Mouse (Mus musculus) bone marrow macrophage, adult 2 months (primary cell): ENCODE results near the gene Pnp2. TPM values are rescaled to one million over a fixed set of nuclear protein-coding genes. Genes with fewer than 3 reads are reported as not detected.

Source experiments
- H3K27ac ChIP-seq: 2 replicates; pipeline ENCODE4 v1.5.1; 2012; ENCODE audit warnings: low read depth, low read length; ENCODE audit not compliant: insufficient read depth
- H3K4me1 ChIP-seq: 2 replicates; pipeline ENCODE4 v1.6.1; 2012; ENCODE audit warnings: low read length; ENCODE audit not compliant: control insufficient read depth, insufficient read depth
- H3K4me3 ChIP-seq: 2 replicates; pipeline ENCODE4 v1.5.1; 2012; ENCODE audit warnings: mild to moderate bottlenecking, low read length, moderate library complexity; ENCODE audit not compliant: insufficient read depth
- CTCF ChIP-seq: IDR thresholded peaks from 2 replicates; pipeline ENCODE4 v1.5.1; 2012; ENCODE audit warnings: low read depth, mild to moderate bottlenecking, low read length, moderate library complexity
- POLR2A ChIP-seq: IDR thresholded peaks from 2 replicates; pipeline ENCODE4 v1.6.1; 2012; ENCODE audit warnings: mild to moderate bottlenecking, low read depth, low read length, borderline replicate concordance
- polyA plus RNA-seq: library from polyadenylated mRNA; stranded (reverse); fragments of >200 nt; gene quantifications from 2 replicates; pipeline ENCODE4 v1.2.4, GENCODE M21; 2012; ENCODE audit not compliant: missing spikeins, insufficient read depth, insufficient read length

Pnp2 gene
- polyA plus RNA-seq, 1 experiment, result 4.5 TPM

DNA sequence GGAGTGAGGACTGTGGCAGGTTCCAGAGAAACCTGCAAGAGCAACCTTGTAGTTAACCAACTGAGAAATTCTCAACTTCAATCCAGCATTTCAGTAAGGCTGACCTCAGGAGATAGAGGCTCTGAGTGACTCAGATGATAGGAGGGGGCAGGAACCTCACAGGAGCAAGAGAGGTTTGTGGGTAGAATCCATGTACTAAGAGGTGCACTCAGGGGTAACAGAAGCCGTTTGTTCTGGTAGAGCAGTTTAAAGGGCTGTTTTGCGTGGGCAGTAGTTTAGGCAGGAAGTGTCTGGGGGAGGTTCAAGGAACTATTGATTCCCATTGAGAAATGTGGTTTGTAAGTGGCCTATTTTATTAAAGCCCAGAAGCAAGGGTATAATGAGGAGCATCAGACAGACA is 25.4 kb downstream of the Pnp2 start:
- no peak overlapping the region for H3K27ac ChIP-seq
- no peak overlapping the region for H3K4me3 ChIP-seq
- TF ChIP-seq POLR2A (no peak), CTCF (no peak)
- H3K4me1 ChIP-seq, result peaks cover 8% of the 10 kb centered on the region

DNA sequence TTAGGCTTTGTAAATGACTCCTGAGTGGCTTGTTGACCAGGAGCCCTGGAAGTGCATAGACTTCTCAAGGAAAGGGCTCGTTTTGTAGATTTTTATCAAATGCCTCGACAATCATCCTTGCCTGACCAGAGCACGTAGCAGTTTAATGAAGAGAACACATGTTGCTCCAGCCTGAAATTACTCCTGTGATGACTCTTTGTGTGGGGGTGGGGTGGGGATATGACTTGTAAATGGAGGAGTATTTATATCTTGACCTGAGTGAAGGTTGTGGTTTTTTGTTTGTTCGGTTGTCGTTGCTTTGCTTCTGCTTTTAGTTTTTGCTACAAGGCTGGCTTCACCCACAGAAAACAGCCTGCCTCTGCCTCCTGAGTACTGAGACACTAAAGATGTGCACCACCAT is 26.0 kb downstream of the Pnp2 start:
- peaks cover 8% of the 10 kb centered on the region for H3K4me1 ChIP-seq
- no peak overlapping the region for H3K4me3 ChIP-seq
- TF ChIP-seq POLR2A (no peak), CTCF (no peak)
- H3K27ac ChIP-seq, result no peak overlapping the region

DNA sequence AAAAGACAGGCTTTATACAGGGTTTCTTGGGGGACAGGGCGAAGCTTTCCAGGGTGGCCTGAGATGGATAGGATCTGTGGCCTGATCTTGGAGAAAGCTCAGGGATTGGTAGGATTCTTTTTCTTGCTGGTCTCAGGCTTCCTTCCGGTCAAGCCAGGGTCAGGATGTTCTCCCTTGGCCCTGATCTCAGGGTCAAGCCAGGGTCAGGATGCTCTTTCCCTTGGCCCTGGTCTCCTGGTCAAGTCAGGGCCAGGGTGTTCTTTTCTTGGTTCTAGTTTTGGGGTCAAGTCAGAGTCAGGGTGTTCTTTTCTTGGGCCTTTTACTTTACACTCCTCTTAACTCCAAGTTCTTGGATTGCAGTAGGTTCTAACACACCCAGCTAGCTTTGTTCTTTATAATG is 31.9 kb downstream of the Pnp2 start:
- H3K4me3 ChIP-seq, result no peak overlapping the region
- TF ChIP-seq POLR2A, result no peak
- TF ChIP-seq CTCF, result no peak
- H3K4me1 ChIP-seq, result peaks cover 2% of the 10 kb centered on the region; the same call in 1 of the 2 replicates
- H3K27ac ChIP-seq, result no peak overlapping the region

DNA sequence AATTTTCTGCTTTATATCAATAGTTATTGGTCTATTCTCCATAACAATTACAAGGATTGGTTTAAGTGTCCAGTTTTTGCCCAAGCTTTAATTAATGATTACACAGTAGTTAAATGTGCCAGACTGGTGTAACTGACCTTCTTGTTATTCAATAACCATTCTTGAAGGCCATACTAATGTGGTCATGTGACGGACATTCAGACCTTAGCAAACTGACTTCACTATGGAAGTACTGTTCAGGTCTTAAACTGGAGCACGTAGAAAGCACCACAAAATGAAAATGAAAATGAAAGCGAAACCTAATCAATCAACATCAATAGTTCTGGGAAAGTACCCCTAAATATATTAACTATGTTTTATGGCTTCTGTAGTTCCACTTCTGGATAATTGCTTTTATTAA is 35.2 kb downstream of the Pnp2 start:
- H3K4me1 ChIP-seq, result peaks cover 2% of the 10 kb centered on the region; the same call in 1 of the 2 replicates
- H3K4me3 ChIP-seq, result no peak overlapping the region
- no peak overlapping the region for H3K27ac ChIP-seq
- TF ChIP-seq CTCF (no peak), POLR2A (no peak)

DNA sequence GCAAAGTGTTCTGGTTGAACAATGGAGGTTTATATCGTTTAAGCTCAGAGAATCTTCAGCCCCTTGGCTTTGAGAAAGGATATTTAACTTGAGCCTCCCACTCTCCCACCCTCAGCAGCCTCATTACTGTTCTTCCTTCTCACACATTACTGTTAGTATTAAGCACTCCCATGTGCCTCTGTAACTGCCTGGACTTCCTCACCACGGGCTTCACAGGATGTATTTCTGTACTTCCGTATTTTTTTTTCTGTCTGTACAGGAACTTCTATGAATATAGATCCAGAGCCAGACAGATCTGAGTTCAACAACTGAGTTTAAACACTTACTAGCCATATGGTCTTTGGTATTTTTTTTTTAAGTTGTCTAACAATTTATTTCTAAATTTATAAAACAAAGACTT is 41.3 kb downstream of the Pnp2 start:
- H3K27ac ChIP-seq, result peak overlapping the region; percentile 83
- peaks cover 15% of the 10 kb centered on the region for H3K4me1 ChIP-seq
- TF ChIP-seq CTCF, result no peak
- TF ChIP-seq POLR2A, result no peak
- H3K4me3 ChIP-seq, result no peak overlapping the region

DNA sequence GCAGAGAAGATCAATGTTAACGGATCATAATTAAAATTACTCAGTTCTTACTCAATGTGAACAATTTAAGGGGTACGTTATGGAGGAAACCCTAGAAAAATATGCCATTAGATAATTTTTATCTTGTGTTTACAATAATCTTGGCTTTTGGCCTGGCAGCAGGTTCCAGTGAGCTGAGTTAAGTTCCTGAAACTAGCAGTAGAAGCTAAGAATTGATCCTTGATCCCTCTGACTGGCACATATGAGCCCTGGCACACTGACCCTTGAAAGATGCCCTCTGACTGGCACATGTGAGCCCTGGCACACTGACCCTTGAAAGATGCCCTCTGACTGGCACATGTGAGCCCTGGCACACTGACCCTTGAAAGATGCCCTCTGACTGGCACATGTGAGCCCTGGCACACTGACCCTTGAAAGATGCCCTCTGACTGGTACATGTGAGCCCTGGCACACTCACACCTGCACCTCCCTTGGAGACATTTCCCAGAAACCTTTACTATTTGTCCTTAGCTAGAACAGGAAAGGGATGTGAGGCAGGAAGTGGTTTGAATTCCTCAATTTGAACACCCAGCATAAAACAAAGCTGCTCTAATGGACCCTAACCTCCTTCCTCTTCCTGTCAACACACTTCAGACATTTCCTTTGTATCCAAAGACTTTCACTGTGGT is 42.3 kb downstream of the Pnp2 start:
- no peak overlapping the region for H3K4me3 ChIP-seq
- H3K27ac ChIP-seq, result peak overlapping the region; percentile 18
- no peak for TF ChIP-seq CTCF
- TF ChIP-seq POLR2A, result no peak
- peaks cover 15% of the 10 kb centered on the region for H3K4me1 ChIP-seq

DNA sequence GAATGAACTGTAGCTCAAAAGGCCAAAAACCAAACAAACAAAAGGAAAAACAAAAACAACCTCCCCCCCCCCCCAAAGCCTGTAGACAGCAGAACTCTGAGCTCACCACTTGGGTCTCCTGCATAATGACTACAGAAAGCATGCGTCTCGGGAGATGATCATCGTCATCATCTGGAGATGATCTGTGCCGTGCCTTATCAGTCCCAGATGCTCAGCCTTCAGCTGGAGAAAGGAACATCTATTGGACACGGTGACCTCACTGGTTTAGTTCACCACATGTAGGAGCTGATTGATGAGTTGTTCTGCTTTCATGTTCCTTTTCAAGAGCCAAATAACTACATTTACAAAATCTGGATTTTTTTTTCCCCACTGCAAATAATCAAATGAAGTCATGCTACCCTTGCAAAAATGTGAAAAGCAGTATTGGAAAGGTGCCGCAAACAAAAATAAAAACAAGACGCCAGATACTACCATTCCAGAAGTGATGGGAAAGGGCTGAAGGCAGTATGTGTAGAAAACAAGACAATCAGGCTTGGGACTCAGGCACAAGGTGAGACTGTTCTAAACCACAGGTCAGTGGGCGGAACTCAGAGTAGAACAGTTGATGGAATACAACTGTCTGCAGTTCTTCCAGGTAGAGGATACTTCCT is 51.5 kb downstream of the Pnp2 start, which contains the start of gene Rnase10:
TSS of gene Rnase10 (plus strand) at position 600 of the 650 bp plus-strand sequence.
- no peak for TF ChIP-seq POLR2A
- no peak for TF ChIP-seq CTCF
- Histone ChIP-seq H3K4me3 (no peak within 1 kb of the TSS), H3K4me1 (peaks cover 17% of the 10 kb centered on the region), H3K27ac (no peak within 1 kb of the TSS)

DNA sequence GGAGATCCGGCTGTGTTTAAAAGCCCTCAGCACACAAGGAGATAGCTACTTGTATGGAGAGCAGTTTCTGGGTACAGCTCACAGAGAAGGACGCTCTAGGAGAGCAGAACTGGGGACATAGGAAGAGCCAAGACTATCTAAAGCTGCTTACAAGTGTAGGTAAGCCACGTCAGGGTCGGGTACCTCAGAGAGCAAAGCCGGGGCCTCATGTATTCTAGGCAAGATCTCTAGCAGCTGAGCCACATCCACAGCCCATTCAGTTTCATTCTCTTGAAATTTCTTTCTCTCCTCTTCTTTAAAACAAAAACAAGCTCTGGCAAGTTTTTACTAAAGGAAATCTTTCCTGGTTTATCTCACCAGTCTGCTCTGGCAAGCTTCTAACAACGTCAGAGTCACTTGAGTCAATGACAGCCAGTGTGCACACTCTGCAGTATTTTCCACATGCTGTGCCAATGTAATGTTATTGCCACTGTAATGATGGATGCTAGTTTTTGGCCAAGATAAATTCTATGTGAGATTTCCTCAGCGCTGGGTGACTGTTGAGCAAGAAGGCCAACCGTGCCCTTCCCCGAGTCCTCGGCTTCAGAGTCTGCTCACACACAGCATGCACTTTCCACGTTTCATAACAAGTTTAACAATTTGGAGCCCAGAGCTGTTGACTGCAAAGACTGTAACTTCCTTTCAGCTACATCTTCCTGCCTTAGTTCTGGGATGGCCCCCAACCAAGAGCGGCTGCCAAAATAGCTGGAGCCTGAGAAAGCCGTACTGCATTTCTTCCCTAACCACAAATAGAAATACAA is 52.3 kb downstream of the Pnp2 start:
- peaks cover 17% of the 10 kb centered on the region for H3K4me1 ChIP-seq
- no peak overlapping the region for H3K27ac ChIP-seq
- H3K4me3 ChIP-seq, result no peak overlapping the region
- TF ChIP-seq CTCF, result no peak

DNA sequence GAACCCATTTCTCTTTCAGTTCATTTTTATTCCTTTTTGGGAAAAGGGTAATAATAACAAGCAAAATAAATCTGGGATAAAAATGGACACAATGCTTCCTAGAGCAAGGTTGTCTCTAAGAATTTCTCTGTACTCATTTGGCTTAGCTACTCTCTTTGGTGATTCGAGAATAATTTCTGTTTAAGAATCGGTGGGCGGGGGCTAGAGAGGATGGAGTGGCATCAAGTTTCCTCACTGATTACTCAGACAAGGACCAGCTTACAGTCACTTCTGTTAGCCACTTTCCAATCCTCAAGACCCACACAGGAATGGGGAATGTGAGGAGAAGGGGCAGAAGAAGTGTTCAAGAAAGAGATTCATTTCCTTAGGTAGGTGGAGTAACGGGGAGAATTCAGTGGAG is 53.0 kb downstream of the Pnp2 start:
- Histone ChIP-seq H3K4me1 (peaks cover 17% of the 10 kb centered on the region), H3K27ac (no peak overlapping the region), H3K4me3 (no peak overlapping the region)
- TF ChIP-seq POLR2A, result no peak

DNA sequence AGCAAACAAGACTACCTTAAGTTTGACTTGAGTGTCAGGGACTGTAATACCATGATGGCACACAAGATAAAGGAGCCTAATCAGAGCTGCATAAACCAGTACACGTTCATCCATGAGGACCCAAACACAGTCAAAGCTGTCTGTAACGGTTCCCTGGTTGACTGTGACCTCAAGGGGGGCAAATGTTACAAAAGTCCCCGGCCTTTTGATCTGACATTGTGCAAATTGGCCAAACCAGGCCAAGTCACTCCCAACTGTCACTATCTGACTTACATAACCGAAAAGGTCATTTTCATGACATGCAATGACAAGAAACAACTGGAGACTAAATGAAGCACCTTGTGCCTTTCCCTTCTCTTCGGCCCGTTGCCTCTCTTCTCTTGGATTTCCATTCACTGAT is 53.8 kb downstream of the Pnp2 start:
- H3K27ac ChIP-seq, result no peak overlapping the region
- H3K4me3 ChIP-seq, result no peak overlapping the region
- TF ChIP-seq CTCF (no peak), POLR2A (no peak)
- peaks cover 13% of the 10 kb centered on the region for H3K4me1 ChIP-seq

Other genes with a start within 250 kb of the Pnp2 start
- gene Olfr748, start 248.6 kb upstream of the Pnp2 start, polyA plus RNA-seq, result not detected in 2 replicates
- gene Olfr749, start 210.9 kb upstream of the Pnp2 start, polyA plus RNA-seq, result not detected in 2 replicates
- 49.3 and 55.7 TPM in 2 replicates for gene Ttc5, start 170.5 kb upstream of the Pnp2 start, polyA plus RNA-seq
- not detected in 2 replicates for gene Ccnb1ip1, start 148.3 kb upstream of the Pnp2 start, polyA plus RNA-seq
- gene Parp2, start 148.2 kb upstream of the Pnp2 start, polyA plus RNA-seq, result 75.2 and 77.4 TPM in 2 replicates
- gene Tep1, start 85.4 kb upstream of the Pnp2 start, polyA plus RNA-seq, result 206 and 269 TPM in 2 replicates
- gene Klhl33, start 58.5 kb upstream of the Pnp2 start, polyA plus RNA-seq, result 2.0 and 2.1 TPM in 2 replicates
- gene Osgep, start 31.1 kb upstream of the Pnp2 start, polyA plus RNA-seq, result 51.1 and 57.9 TPM in 2 replicates
- 16.7 and 21.3 TPM in 2 replicates for gene Apex1, start 31.0 kb upstream of the Pnp2 start, polyA plus RNA-seq
- 131 and 158 TPM in 2 replicates for gene Pip4p1, start 25.1 kb upstream of the Pnp2 start, polyA plus RNA-seq
- gene Pnp, start 24.9 kb upstream of the Pnp2 start, polyA plus RNA-seq, result 219 and 232 TPM in 2 replicates
- 7.7 and 45.7 TPM in 2 replicates for gene Gm49342, start 11.5 kb upstream of the Pnp2 start, polyA plus RNA-seq
- gene Rnase10, start 51.8 kb downstream of the Pnp2 start, polyA plus RNA-seq, result not detected in 2 replicates
- gene Rnase9, start 85.9 kb downstream of the Pnp2 start, polyA plus RNA-seq, result not detected in 2 replicates
- gene Rnase11, start 94.2 kb downstream of the Pnp2 start, polyA plus RNA-seq, result not detected in 2 replicates
- not detected in 2 replicates for gene Rnase12, start 101.7 kb downstream of the Pnp2 start, polyA plus RNA-seq
- gene Olfr750, start 118.4 kb downstream of the Pnp2 start, polyA plus RNA-seq, result not detected in 2 replicates
- gene Rnase4, start 135.1 kb downstream of the Pnp2 start, polyA plus RNA-seq, result 164 and 169 TPM in 2 replicates
- gene Ang, start 135.2 kb downstream of the Pnp2 start, polyA plus RNA-seq, result 31.9 and 39.4 TPM in 2 replicates
- gene Eddm3b, start 158.4 kb downstream of the Pnp2 start, polyA plus RNA-seq, result not detected in 2 replicates
- gene Rnase6, start 167.9 kb downstream of the Pnp2 start, polyA plus RNA-seq, result 25.6 and 26.6 TPM in 2 replicates
- gene Rnase1, start 190.8 kb downstream of the Pnp2 start, polyA plus RNA-seq, result not detected in 2 replicates
- not detected in 2 replicates for gene Rnase2b, start 206.3 kb downstream of the Pnp2 start, polyA plus RNA-seq
- gene Ang2, start 243.2 kb downstream of the Pnp2 start, polyA plus RNA-seq, result not detected in 2 replicates
- gene Ear14, start 247.4 kb downstream of the Pnp2 start, polyA plus RNA-seq, result not detected in 2 replicates